ENCODE assay signal across 8 mouse cellular contexts in genomic region chr7:7171227-7172147, GRCm38 (mm10). TPM values are rescaled to one million over a fixed set of nuclear protein-coding genes. Genes with fewer than 3 reads are reported as not detected.
DNase-seq lines count a peak whose midpoint lies in the region; ATAC-seq and TF ChIP-seq lines count a peak whose summit lies in the region.

Gene Zfp418 (plus strand): TSS chr7:7171330.

- H3K36me3 ChIP-seq in E14TG2a.4 (ENCODE audit: insufficient read depth, low read length): peaks cover 29% of the 10 kb centered on the region
- H3K36me3 ChIP-seq in forebrain, embryonic 12.5 days (replicated peaks): peaks cover 8% of the 10 kb centered on the region
- H3K36me3 ChIP-seq in heart, embryonic 16.5 days (ENCODE audit: control insufficient read depth, insufficient read depth): peaks cover 11% of the 10 kb centered on the region
- 0 out of 2 replicates have a peak, but pooled peaks cover 5% of the 10 kb centered on the region for H3K36me3 ChIP-seq in liver, embryonic 12.5 days
- peaks cover 7% of the 10 kb centered on the region; the same call in 1 of the 2 replicates for H3K36me3 ChIP-seq in stomach, embryonic 14.5 days (ENCODE audit: control insufficient read depth, insufficient read depth, low read length)

- H3K9me3 ChIP-seq in E14TG2a.4 (ENCODE audit: low read length): peaks cover 34% of the 10 kb centered on the region
- H3K9me3 ChIP-seq in forebrain, embryonic 12.5 days: no peaks in the 10 kb centered on the region
- H3K9me3 ChIP-seq in heart, embryonic 16.5 days (replicated peaks; ENCODE audit: control insufficient read depth, low read length): no peaks in the 10 kb centered on the region
- H3K9me3 ChIP-seq in liver, embryonic 12.5 days (replicated peaks): no peaks in the 10 kb centered on the region
- H3K9me3 ChIP-seq in stomach, embryonic 14.5 days (ENCODE audit: control insufficient read depth, low read depth, low read length): no peaks in the 10 kb centered on the region

- peaks cover 4% of the 10 kb centered on the region for H3K4me1 ChIP-seq in E14TG2a.4 (replicated peaks; ENCODE audit: low read depth, low read length)
- H3K4me1 ChIP-seq in forebrain, embryonic 12.5 days: peaks cover 7% of the 10 kb centered on the region; the same call in 1 of the 2 replicates
- peaks cover 4% of the 10 kb centered on the region for H3K4me1 ChIP-seq in heart, embryonic 16.5 days (ENCODE audit: control insufficient read depth, insufficient read depth, low read length)
- peaks cover 8% of the 10 kb centered on the region for H3K4me1 ChIP-seq in liver, embryonic 12.5 days
- H3K4me1 ChIP-seq in stomach, embryonic 14.5 days (ENCODE audit: control insufficient read depth, insufficient read depth, low read length): no peaks in the 10 kb centered on the region

- no peaks in the 10 kb centered on the region for H3K27me3 ChIP-seq in E14TG2a.4 (ENCODE audit: insufficient read depth, low read length)
- no peaks in the 10 kb centered on the region for H3K27me3 ChIP-seq in forebrain, embryonic 12.5 days
- no peaks in the 10 kb centered on the region for H3K27me3 ChIP-seq in heart, embryonic 16.5 days (ENCODE audit: control insufficient read depth, insufficient read depth, low read length)
- no peaks in the 10 kb centered on the region; the same call in 1 of the 2 replicates for H3K27me3 ChIP-seq in liver, embryonic 12.5 days (replicated peaks)
- no peaks in the 10 kb centered on the region for H3K27me3 ChIP-seq in stomach, embryonic 14.5 days (ENCODE audit: control insufficient read depth, insufficient read depth, low read length)

- TF ChIP-seq CTCF in E14TG2a.4 (conservative IDR thresholded peaks at IDR 0.05; ENCODE audit: low read length): no peak

- peak within 1 kb of the TSS; percentile 88 for H3K4me3 ChIP-seq in E14TG2a.4 (replicated peaks; ENCODE audit: low read length)
- H3K4me3 ChIP-seq in forebrain, embryonic 12.5 days (replicated peaks): peak within 1 kb of the TSS; percentile 69
- peak within 1 kb of the TSS; percentile 93 for H3K4me3 ChIP-seq in heart, embryonic 16.5 days (ENCODE audit: low read length)
- H3K4me3 ChIP-seq in liver, embryonic 12.5 days: peak within 1 kb of the TSS; percentile 68
- H3K4me3 ChIP-seq in stomach, embryonic 14.5 days (ENCODE audit: low read depth, low read length): peak within 1 kb of the TSS; percentile 70

- 1% methylated on average over 26 of the region's 26 CpGs for WGBS in forebrain, embryonic 12.5 days
- 2% methylated on average over 26 of the region's 26 CpGs for WGBS in heart, embryonic 16.5 days
- WGBS in liver, embryonic 12.5 days (ENCODE audit: insufficient replicate concordance): 3% methylated on average over 26 of the region's 26 CpGs
- 1% methylated on average over 26 of the region's 26 CpGs for WGBS in stomach, embryonic 14.5 days

- no peak within 1 kb of the TSS for H3K27ac ChIP-seq in forebrain, embryonic 12.5 days
- no peak within 1 kb of the TSS for H3K27ac ChIP-seq in heart, embryonic 16.5 days (ENCODE audit: low read length)
- H3K27ac ChIP-seq in liver, embryonic 12.5 days: no peak within 1 kb of the TSS
- H3K27ac ChIP-seq in stomach, embryonic 14.5 days (ENCODE audit: low read length): no peak within 1 kb of the TSS

- peak within 1 kb of the TSS; percentile 75 for H3K4me2 ChIP-seq in forebrain, embryonic 12.5 days
- peak within 1 kb of the TSS; percentile 93 for H3K4me2 ChIP-seq in heart, embryonic 16.5 days (ENCODE audit: low read depth, low read length)
- peak within 1 kb of the TSS; percentile 73 for H3K4me2 ChIP-seq in liver, embryonic 12.5 days
- peak within 1 kb of the TSS; percentile 68 for H3K4me2 ChIP-seq in stomach, embryonic 14.5 days (replicated peaks; ENCODE audit: low read depth, low read length)

- ATAC-seq in forebrain, embryonic 12.5 days (ENCODE audit: low FRiP score): peak; percentile 97
- ATAC-seq in heart, embryonic 16.5 days (replicated peaks; ENCODE audit: extremely low read depth, insufficient read depth, low FRiP score): peak; percentile 97
- ATAC-seq in liver, embryonic 12.5 days: peak; percentile 86
- ATAC-seq in stomach, embryonic 14.5 days (ENCODE audit: insufficient number of reproducible peaks, insufficient read depth, low FRiP score, low read depth): peak; percentile 96

- peak; percentile 41 for DNase-seq in c-Kit-positive CD71-positive TER-119-negative erythroid progenitor cells, embryonic 14.5 days (ENCODE audit: low read depth)
- peak; percentile 72 to 83 for DNase-seq in kidney, postnatal 25 days
- DNase-seq in naive thymus-derived CD4-positive, alpha-beta T cell, adult 2 months (ENCODE audit: low read depth): peak; percentile 69

- H3K9ac ChIP-seq in forebrain, embryonic 12.5 days: peak within 1 kb of the TSS; percentile 72
- peak within 1 kb of the TSS; percentile 90 for H3K9ac ChIP-seq in heart, embryonic 16.5 days (ENCODE audit: low read length)
- peak within 1 kb of the TSS; percentile 64 for H3K9ac ChIP-seq in liver, embryonic 12.5 days
- peak within 1 kb of the TSS; percentile 61 for H3K9ac ChIP-seq in stomach, embryonic 14.5 days (replicated peaks; ENCODE audit: low read depth, low read length)

RNA-seq across cellular contexts. Expression of gene Zfp418, which starts in this region (rescaled TPM):
- polyA plus RNA-seq in forebrain, embryonic 12.5 days (2016; fragmentation: Nextera tagmentation; extraction: Ambion mirVana): 3.3 and 3.9 TPM in 2 replicates
- polyA plus RNA-seq in heart, embryonic 16.5 days (2015; fragmentation: Nextera tagmentation; extraction: Ambion mirVana): 1.5 and 1.8 TPM in 2 replicates
- 0.51 and 0.73 TPM in 2 replicates for polyA plus RNA-seq in liver, embryonic 12.5 days (2016; fragmentation: Nextera tagmentation; extraction: Ambion mirVana)
- polyA plus RNA-seq in stomach, embryonic 14.5 days (2014; fragmentation: Nextera tagmentation; extraction: Ambion mirVana): 3.7 and 4.8 TPM in 2 replicates

Comparison
In these comparisons a context has a peak if more than half of its experiments do, and no peak if none do; other contexts are left out.
1. Peak in ATAC-seq, H3K4me3 ChIP-seq, H3K9ac ChIP-seq and H3K4me2 ChIP-seq in liver, embryonic 12.5 days; RNA of the gene not detected or under 1 TPM.